Mouse (Mus musculus): ENCODE results near the gene Anxa4. TPM values are rescaled to one million over a fixed set of nuclear protein-coding genes. Genes with fewer than 3 reads are reported as not detected.

The Anxa4 gene
- total and polyA plus RNA-seq, 3 experiments: 16.7 to 78.0 (median 69.6) TPM

- DNase-seq: no peak
Observed at GRCm38 (mm10) chr6:86801431-86801830, 8.0 kb upstream of the Anxa4 start.

- DNase-seq: no peak
Observed at GRCm38 (mm10) chr6:86800467-86800866, 7.1 kb upstream of the Anxa4 start.

DNA sequence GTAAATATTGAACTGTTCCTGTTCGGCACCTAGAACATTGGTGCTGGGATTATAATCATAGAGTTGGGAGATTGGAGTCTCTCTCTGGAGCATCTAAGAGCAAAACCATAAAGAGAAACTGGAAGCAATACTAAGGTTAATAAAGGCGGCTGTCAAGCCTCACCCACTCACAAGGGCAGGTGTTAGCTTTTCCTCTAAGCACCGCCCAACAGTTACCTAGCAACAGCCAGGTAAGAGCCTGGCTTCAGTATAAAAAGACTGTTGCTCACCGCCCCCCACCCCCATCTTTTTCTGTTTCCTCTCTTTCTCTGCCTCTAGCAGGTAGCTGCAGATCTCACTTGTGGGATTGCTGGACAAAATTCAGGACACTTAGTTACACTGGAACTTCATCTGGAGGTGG, 4.1 kb upstream of the Anxa4 start:
- DNase-seq: no peak

GRCm38 (mm10) chr6:86793957-86794356, 573 bp upstream of the Anxa4 start:
- DNase-seq: no peak

- no peak for DNase-seq
Observed at GRCm38 (mm10) chr6:86790351-86790943, 2.9 kb downstream of the Anxa4 start.

DNA sequence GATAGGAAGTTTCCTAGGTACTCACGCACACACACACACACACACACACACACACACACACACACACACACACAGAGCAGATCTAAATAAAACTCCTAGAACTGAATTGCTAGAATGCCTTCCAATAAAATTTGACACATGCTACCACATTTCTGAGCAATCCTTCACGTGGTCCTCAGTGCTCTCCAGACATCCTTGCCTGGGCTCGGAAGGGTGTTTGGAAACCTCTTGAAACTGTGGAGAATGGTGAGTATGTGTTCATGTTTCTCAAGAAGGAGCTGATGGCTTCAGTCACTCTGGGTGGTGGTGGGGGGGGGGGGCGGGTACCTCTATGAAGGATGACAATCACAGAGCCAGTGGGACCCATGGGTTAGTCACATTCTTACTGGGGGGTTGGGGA, 5.1 kb downstream of the Anxa4 start:
- no peak for DNase-seq

GRCm38 (mm10) chr6:86786545-86786944, 6.8 kb downstream of the Anxa4 start:
- no peak for DNase-seq

- DNase-seq: no peak
Observed at GRCm38 (mm10) chr6:86784739-86785138, 8.6 kb downstream of the Anxa4 start.

- DNase-seq: no peak
Observed at GRCm38 (mm10) chr6:86782342-86782741, 11.0 kb downstream of the Anxa4 start.

- no peak for DNase-seq
Observed at GRCm38 (mm10) chr6:86781361-86781957, 11.9 kb downstream of the Anxa4 start.

GRCm38 (mm10) chr6:86778910-86779594, 14.3 kb downstream of the Anxa4 start:
- DNase-seq: no peak

DNA sequence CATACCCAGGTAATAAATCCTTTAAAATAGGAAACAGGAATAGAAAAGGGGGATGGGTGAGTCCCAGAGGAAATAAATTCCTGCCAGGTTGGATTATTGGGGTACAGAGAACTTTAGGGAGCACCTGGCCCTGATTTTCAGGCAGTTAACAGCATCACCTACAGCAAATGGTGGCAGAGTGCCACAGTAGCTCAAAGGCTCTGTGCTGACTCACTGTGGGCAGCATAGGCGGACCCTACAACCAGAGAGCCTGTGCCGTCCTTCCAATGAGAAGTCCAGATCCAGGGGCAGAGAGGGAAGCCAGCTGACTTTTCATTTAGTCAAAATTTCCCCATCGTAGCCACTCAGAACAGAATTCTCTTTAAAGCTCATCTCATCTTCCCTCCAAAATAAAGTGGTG, 16.2 kb downstream of the Anxa4 start:
- DNase-seq: peak; percentile 38

DNA sequence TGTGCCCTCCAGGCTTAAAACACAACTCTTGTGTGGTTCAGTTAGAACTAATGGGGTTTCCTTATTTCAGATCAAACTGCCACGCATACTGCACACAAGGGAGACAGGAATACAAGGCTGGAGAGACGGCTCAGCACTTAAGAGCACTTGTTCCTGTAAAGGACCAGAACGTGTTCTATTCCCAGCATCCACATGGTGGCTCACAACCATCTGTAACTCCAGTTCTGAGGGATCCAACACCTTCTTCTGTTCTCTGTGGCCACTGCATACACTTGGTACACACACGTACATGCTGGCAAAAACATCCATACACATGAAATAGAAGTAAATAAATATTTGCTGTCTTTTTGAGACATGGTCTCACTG, 16.7 kb downstream of the Anxa4 start:
- no peak for DNase-seq

GRCm38 (mm10) chr6:86776001-86776705, 17.2 kb downstream of the Anxa4 start:
- peak; percentile 80 for DNase-seq

DNA sequence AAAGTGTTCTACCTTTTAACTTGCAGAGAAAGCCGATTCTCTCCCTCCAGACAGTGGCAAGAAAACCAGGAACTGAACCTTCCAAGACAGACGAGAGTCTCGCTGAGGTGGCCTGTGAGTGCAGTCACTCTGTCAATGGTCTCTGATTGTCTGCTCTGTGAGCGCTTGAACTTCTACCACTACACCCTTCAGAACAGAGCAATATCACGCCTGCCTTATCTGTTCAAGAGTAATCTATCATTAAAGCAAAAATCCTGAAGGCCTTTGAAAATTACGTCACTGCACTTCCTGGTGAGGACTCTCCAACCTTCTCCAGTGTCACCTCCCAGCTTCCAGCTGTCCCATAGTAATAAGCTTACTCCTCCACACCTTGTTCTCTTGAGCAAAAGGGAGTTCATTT, 18.4 kb downstream of the Anxa4 start:
- DNase-seq: no peak

- DNase-seq: no peak
Observed at GRCm38 (mm10) chr6:86773830-86774229, 19.6 kb downstream of the Anxa4 start.

DNA sequence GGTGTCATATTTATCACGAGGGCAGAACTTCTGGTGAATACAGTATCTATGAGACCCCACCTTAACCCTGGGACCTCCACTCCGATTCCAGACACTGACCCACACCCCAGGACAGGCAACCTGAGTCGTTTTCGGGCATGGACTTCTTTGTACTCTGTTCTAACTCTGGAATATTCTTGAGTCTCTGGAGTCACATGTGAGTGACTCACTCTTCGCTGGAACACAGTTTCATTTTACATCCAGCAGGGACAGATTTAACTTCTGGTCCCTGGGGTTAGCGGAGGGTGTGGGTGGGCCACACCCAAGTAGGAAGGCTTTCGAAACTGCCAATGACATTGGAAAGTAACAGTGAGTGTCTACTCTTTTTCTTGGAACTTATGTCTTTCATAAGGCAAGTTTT, 20.8 kb downstream of the Anxa4 start:
- peak; percentile 46 for DNase-seq

DNA sequence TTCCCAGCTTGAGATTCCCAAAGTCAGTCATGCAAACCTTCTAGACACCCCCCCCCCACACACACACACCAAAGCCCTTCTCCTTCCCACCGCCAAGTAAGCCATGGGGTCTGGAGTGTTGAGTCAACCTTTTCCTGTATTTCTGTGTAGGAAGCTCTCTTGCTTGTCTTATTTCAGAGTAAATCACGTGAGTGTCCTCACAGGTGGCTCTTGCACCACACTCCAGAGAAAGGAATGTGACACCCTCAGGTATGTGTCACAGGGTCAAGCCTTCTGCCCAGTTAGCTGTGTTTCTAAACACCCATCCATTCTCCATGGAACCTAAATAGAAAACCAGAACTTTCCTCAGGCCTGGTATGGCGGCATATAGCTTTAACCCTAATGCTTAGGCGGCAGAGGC, 24.4 kb downstream of the Anxa4 start:
- DNase-seq: no peak

DNA sequence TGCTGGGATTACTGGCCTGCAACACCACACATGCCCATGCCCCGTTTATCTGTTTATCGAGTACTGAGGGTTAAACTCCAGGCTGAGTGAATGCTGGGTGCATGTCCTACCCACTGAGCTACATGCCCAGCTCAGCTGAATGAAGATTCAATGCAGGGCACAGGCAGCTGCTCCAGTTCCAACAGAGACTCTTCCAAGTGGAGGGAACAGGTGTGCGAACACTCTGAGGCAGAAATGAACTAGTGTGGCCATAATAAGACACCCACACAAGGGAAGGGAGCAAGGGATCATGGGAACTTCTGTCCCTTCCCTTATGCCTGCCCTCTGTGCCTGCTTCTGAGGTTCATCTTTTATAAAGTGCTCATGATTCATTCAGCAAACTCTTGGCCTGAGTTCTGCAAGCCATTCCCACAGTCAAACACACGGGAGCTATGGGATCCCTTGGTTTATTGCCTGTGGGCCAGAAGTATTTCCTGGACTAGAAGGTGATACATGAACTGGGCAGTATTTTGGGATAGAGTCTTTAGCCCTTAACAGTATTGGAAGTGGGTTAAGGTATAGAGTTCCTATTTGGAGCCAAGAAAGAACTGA, 25.1 kb downstream of the Anxa4 start:
- DNase-seq: no peak

GRCm38 (mm10) chr6:86767465-86767864, 25.9 kb downstream of the Anxa4 start:
- no peak for DNase-seq

DNA sequence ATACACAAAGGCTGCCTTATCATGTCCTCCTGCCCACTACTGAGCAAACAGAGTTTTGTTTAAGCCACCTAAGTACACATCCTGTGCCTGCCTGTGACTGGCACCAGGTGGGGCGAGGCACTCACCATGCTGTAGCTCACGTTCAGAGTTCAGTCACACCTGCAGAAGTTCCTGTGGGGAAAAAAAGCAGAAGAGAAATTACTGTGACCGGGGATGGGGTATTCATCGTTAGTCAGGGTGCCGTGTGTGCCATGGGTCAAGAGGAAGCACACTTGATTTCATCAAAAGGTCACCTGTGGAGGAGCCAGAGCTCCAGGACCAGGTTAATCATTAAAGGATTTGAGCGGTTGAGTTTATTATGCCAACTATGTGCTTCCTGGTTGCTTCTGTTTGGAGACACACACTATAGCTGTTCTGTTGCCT, 27.7 kb downstream of the Anxa4 start:
- no peak for DNase-seq

GRCm38 (mm10) chr6:86754105-86754863, 39.1 kb downstream of the Anxa4 start:
- DNase-seq: no peak
